Mouse (Mus musculus) neural tube, embryonic 10.5 days (tissue): Measurements from ENCODE around the gene Tspan1.
A peak's percentile ranks its signal among the peaks of the same experiment; 100 is the strongest.

Experiments used
- DNase-seq: peaks from one replicate; pipeline ENCODE4 v3.0.0-alpha.2; 2017; ENCODE audit warnings: low spot score; ENCODE audit errors: extremely low spot score

Tspan1 gene

GRCm38 (mm10) chr4:116133126-116133525, 34.3 kb downstream of the Tspan1 start:
- no peak for DNase-seq

GRCm38 (mm10) chr4:116127956-116128355, 39.4 kb downstream of the Tspan1 start:
- DNase-seq = no peak

- DNase-seq = no peak
Observed at GRCm38 (mm10) chr4:116125803-116126386, 41.5 kb downstream of the Tspan1 start.

- DNase-seq = peak; percentile 87
Observed at GRCm38 (mm10) chr4:116123602-116124519, 43.5 kb downstream of the Tspan1 start, which contains the start of the genes Rad54l and Pomgnt1. Rad54l (minus strand) TSS chr4:116123690. Pomgnt1 (plus strand) TSS chr4:116123840.

- no peak for DNase-seq
Observed at GRCm38 (mm10) chr4:116122762-116123161, 44.6 kb downstream of the Tspan1 start.
